Mouse (Mus musculus) ES-E14 (cell line): ENCODE results near the gene Iqschfp.

Source experiments
- CHD2 ChIP-seq: IDR thresholded peaks from 2 replicates; pipeline ENCODE4 v1.6.1; 2014; ENCODE audit warnings: mild to moderate bottlenecking, low read depth, low read length, inconsistent platforms
- HCFC1 ChIP-seq: IDR thresholded peaks from 2 replicates; pipeline ENCODE4 v1.6.1; 2012; ENCODE audit warnings: low read length, inconsistent platforms, borderline replicate concordance; ENCODE audit not compliant: insufficient read depth
- MAFK ChIP-seq: IDR thresholded peaks from 2 replicates; pipeline ENCODE4 v1.6.1; 2014; ENCODE audit warnings: mild to moderate bottlenecking, low read depth, low read length, inconsistent platforms; ENCODE audit not compliant: insufficient read depth
- ZNF384 ChIP-seq: IDR thresholded peaks from 2 replicates; pipeline ENCODE4 v1.6.1; 2012; ENCODE audit warnings: low read depth, low read length, inconsistent platforms

DNA sequence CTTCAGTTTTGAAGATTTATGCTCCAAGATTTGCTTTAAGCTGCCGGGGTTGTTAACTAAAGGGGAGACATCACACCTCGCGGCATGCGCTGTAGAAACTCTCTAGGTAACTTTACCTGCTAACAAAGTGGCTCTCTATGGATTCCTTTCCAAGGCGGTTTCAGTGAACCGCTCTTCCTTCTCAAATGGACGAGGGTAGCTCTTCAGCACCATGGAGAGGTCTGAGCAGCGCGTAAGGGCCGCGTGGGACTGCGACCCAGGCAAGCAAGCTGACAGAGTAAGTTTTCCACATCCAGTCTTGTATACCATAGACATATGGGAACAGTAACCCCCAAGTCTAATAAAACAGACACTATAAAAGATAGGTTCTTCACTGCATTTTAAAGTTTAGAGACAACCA is 172.7 kb downstream of the Iqschfp start, which contains the start of gene Schip1:
- TF ChIP-seq CHD2 (no peak), ZNF384 (no peak), HCFC1 (no peak), MAFK (no peak)
